In genomic region chr10:23492971-23493370, GRCm38 (mm10) we compare ENCODE assay signal across 27 mouse cellular contexts.
"Had no signal": no experiment of that assay in that cellular context is flagged by ENCODE, and none has a peak within 500 bp of the region (broad histone marks: within the 10 kb centered on the region; RNA-seq: fewer than 3 reads in every experiment).

No protein-coding gene starts in this region.

- H3K9me3 ChIP-seq: heart, embryonic 13.5 days; heart, embryonic 15.5 days; hindbrain, embryonic 10.5 days; hindbrain, embryonic 12.5 days; intestine, embryonic 15.5 days; limb, embryonic 13.5 days; limb, embryonic 15.5 days; liver, embryonic 12.5 days had no signal

- H3K4me1 ChIP-seq: heart, embryonic 13.5 days; heart, embryonic 15.5 days; hindbrain, embryonic 10.5 days; hindbrain, embryonic 12.5 days; intestine, embryonic 15.5 days; liver, embryonic 12.5 days had no signal

- ATAC-seq: hindbrain, embryonic 16.5 days; inflammation-experienced regulatory T-cells, adult 6 months; intestine, embryonic 15.5 days; intestine, postnatal 0 days; liver, embryonic 12.5 days had no signal

- H3K4me3 ChIP-seq: heart, adult 2 months; heart, embryonic 13.5 days; heart, embryonic 15.5 days; hindbrain, embryonic 10.5 days; hindbrain, embryonic 12.5 days; intestine, embryonic 15.5 days; layer of hippocampus, adult 2 months; left cerebral cortex, adult 2 months; limb, embryonic 13.5 days; limb, embryonic 15.5 days; liver, embryonic 12.5 days had no signal

- H3K36me3 ChIP-seq: heart, embryonic 13.5 days; heart, embryonic 15.5 days; hindbrain, embryonic 10.5 days; hindbrain, embryonic 12.5 days; intestine, embryonic 15.5 days; limb, embryonic 13.5 days; limb, embryonic 15.5 days; liver, embryonic 12.5 days had no signal

- H3K27ac ChIP-seq: heart, adult 2 months; heart, embryonic 13.5 days; heart, embryonic 15.5 days; hindbrain, embryonic 10.5 days; hindbrain, embryonic 12.5 days; hindbrain, embryonic 14.5 days; intestine, embryonic 15.5 days; layer of hippocampus, adult 2 months; left cerebral cortex, adult 2 months; limb, embryonic 13.5 days; limb, embryonic 15.5 days; liver, embryonic 12.5 days; liver, embryonic 14.5 days had no signal

- H3K4me2 ChIP-seq: heart, embryonic 11.5 days; heart, embryonic 13.5 days; heart, embryonic 15.5 days; hindbrain, embryonic 12.5 days; hindbrain, embryonic 14.5 days; intestine, embryonic 15.5 days; limb, embryonic 13.5 days; limb, embryonic 15.5 days; liver, embryonic 12.5 days had no signal

- DNase-seq: gastrocnemius, postnatal 14 days; gastrocnemius, postnatal 36 days; heart, adult 11 months; heart, adult 2 months; heart, postnatal 14 days; heart, postnatal 4 days; kidney, adult 18-20 months; kidney, adult 8-10 months; kidney, postnatal 10 days; kidney, postnatal 25 days; kidney, postnatal 4 days had no signal

- H3K9ac ChIP-seq: heart, embryonic 13.5 days; heart, embryonic 15.5 days; hindbrain, embryonic 12.5 days; hindbrain, embryonic 14.5 days; intestine, embryonic 15.5 days; limb, embryonic 13.5 days; limb, embryonic 15.5 days; liver, embryonic 12.5 days; liver, embryonic 14.5 days had no signal

- H3K27me3 ChIP-seq: heart, embryonic 13.5 days; heart, embryonic 15.5 days; hindbrain, embryonic 12.5 days; intestine, embryonic 15.5 days; limb, embryonic 13.5 days; limb, embryonic 15.5 days; liver, embryonic 12.5 days had no signal
